Mouse (Mus musculus) brain, embryonic 14.5 days (tissue): Measurements from ENCODE around the gene Brsk1.

Source experiments
- CTCF ChIP-seq: fragments of 200-500 bp; IDR thresholded peaks from 2 replicates; pipeline ENCODE4 v1.5.1; 2012; ENCODE audit warnings: inconsistent platforms, mild to moderate bottlenecking, moderate library complexity, borderline replicate concordance; ENCODE audit not compliant: insufficient read depth, insufficient read length; ENCODE audit errors: extremely low read depth
- POLR2A ChIP-seq: fragments of 200-500 bp; IDR thresholded peaks from 2 replicates; pipeline ENCODE4 v1.6.1; 2012; ENCODE audit warnings: mild to moderate bottlenecking, inconsistent platforms, borderline replicate concordance; ENCODE audit not compliant: poor library complexity, insufficient read depth, insufficient read length, severe bottlenecking; ENCODE audit errors: extremely low read depth

DNA sequence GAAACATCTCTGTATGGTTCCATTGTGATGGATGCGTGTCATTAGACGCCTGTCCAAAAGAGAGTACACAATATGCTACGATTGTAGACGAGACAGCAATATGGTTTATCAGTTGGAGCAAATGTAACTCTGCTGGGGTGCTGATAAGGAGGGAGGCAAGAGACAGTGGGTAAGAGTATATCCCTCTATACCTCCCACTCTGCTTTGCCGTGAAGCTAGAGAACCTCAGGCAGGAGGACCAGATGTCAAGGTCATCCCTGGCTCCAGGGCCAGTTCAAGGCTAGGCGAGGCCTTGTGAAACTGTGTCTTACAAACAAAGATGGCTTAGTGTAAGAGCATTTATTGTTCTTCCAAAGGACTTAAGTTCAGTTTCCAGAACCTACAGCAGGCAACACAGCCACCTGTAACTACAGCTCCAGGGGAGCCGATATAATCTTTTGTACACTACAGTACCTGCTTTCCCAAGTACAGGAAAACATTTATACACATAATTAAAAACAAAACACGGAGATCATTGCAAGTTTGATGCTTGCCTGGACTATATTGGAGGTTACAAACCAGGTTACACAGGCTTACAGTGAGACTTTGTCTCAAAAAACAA is 19.6 kb upstream of the Brsk1 start:
- TF ChIP-seq CTCF (no peak), POLR2A (no peak)
